Mouse (Mus musculus) kidney, embryonic 16.5 days (tissue): ENCODE measurements around the gene Pdgfd. TPM values are rescaled to one million over a fixed set of nuclear protein-coding genes. Genes with fewer than 3 reads are reported as not detected.

Experiments used
- ATAC-seq: fragments of 200-750 bp; cut with Nextera tagmentation; 2 replicates; pipeline ENCODE4 v1.8.0; 2017; ENCODE audit warnings: moderate TSS enrichment; ENCODE audit not compliant: low FRiP score, low TSS enrichment
- H3K27ac ChIP-seq: fragments of 300-500 bp; sonication (generic); 2 replicates; pipeline ENCODE4 v1.5.1; 2014; ENCODE audit warnings: low read length
- H3K27me3 ChIP-seq: fragments of 300-500 bp; sonication (generic); 2 replicates; pipeline ENCODE4 v1.6.1; 2014; ENCODE audit warnings: low read length, control low read depth, mixed read lengths; ENCODE audit not compliant: insufficient read depth
- H3K36me3 ChIP-seq: fragments of 300-500 bp; sonication (generic); 2 replicates; pipeline ENCODE4 v1.6.1; 2014; ENCODE audit warnings: low read length, control low read depth, mixed read lengths; ENCODE audit not compliant: insufficient read depth
- H3K4me1 ChIP-seq: fragments of 300-500 bp; sonication (generic); 2 replicates; pipeline ENCODE4 v1.6.1; 2014; ENCODE audit warnings: low read length, control low read depth, mixed read lengths; ENCODE audit not compliant: insufficient read depth
- H3K4me2 ChIP-seq: fragments of 300-500 bp; sonication (generic); replicated peaks from 2 replicates; pipeline ENCODE4 v1.6.1; 2014; ENCODE audit warnings: low read depth, low read length
- H3K4me3 ChIP-seq: fragments of 300-500 bp; sonication (generic); 2 replicates; pipeline ENCODE4 v1.5.1; 2014; ENCODE audit warnings: mild to moderate bottlenecking, low read length
- H3K9ac ChIP-seq: fragments of 300-500 bp; sonication (generic); replicated peaks from 2 replicates; pipeline ENCODE4 v1.6.1; 2014; ENCODE audit warnings: low read length
- H3K9me3 ChIP-seq: fragments of 300-500 bp; sonication (generic); 2 replicates; pipeline ENCODE4 v1.6.1; 2016; ENCODE audit warnings: low read length, control low read depth
- WGBS: fragments of 180-500 bp; shearing (Covaris S2); extraction: QIAGEN DNeasy Blood & Tissue Kit; methylation state at CpG from one replicate; pipeline ENCODE4 v1.1.7; 2014; 5-methylcytosine and 5-hydroxymethylcytosine counted together
- polyA plus RNA-seq: library from polyadenylated mRNA; unstranded; fragments of >200 nt; fragmentation: Nextera tagmentation; extraction: Ambion mirVana; gene quantifications from 2 replicates; pipeline ENCODE4 v1.2.1, GENCODE M21; 2015

The Pdgfd gene
- polyA plus RNA-seq, 1 experiment from 2014 or later, result 20.4 TPM

- Histone ChIP-seq H3K4me1 (0 out of 2 replicates have a peak, but pooled peaks cover 5% of the 10 kb centered on the region), H3K27me3 (no peaks in the 10 kb centered on the region), H3K4me3 (no peak overlapping the region), H3K9me3 (no peaks in the 10 kb centered on the region), H3K36me3 (no peaks in the 10 kb centered on the region), H3K9ac (no peak overlapping the region), H3K27ac (no peak overlapping the region), H3K4me2 (no peak overlapping the region)
- 60% methylated on average over 1 of the region's 1 CpGs for WGBS
- ATAC-seq, result no peak
Observed at GRCm38 (mm10) chr9:6339394-6339793, 171.0 kb downstream of the Pdgfd start.

- Histone ChIP-seq H3K9me3 (no peaks in the 10 kb centered on the region), H3K4me3 (no peak overlapping the region), H3K27me3 (no peaks in the 10 kb centered on the region), H3K9ac (no peak overlapping the region), H3K36me3 (no peaks in the 10 kb centered on the region), H3K4me1 (peaks cover 5% of the 10 kb centered on the region; the same call in 1 of the 2 replicates), H3K4me2 (no peak overlapping the region), H3K27ac (no peak overlapping the region)
- ATAC-seq, result peak; percentile 57; the same call in 1 of the 2 replicates
Observed at GRCm38 (mm10) chr9:6340750-6341149, 172.4 kb downstream of the Pdgfd start.

GRCm38 (mm10) chr9:6342854-6343253 lies 174.5 kb downstream of the Pdgfd start:
- Histone ChIP-seq H3K4me3 (no peak overlapping the region), H3K27me3 (no peaks in the 10 kb centered on the region), H3K27ac (no peak overlapping the region), H3K4me2 (no peak overlapping the region), H3K9me3 (no peaks in the 10 kb centered on the region), H3K4me1 (peaks cover 5% of the 10 kb centered on the region; the same call in 1 of the 2 replicates), H3K36me3 (no peaks in the 10 kb centered on the region), H3K9ac (no peak overlapping the region)
- ATAC-seq, result no peak
- WGBS, result 94% methylated on average over 10 of the region's 10 CpGs

GRCm38 (mm10) chr9:6344514-6344913 lies 176.1 kb downstream of the Pdgfd start:
- ATAC-seq, result no peak

GRCm38 (mm10) chr9:6344924-6345323 lies 176.5 kb downstream of the Pdgfd start:
- Histone ChIP-seq H3K4me3 (no peak overlapping the region), H3K9me3 (no peaks in the 10 kb centered on the region), H3K27me3 (no peaks in the 10 kb centered on the region), H3K36me3 (no peaks in the 10 kb centered on the region), H3K4me1 (peaks cover 5% of the 10 kb centered on the region; the same call in 1 of the 2 replicates), H3K9ac (no peak overlapping the region), H3K27ac (no peak overlapping the region), H3K4me2 (no peak overlapping the region)
- 48% methylated on average over 4 of the region's 4 CpGs for whole genome bisulfite sequencing
- ATAC-seq, result peak; percentile 77; the same call in 1 of the 2 replicates

More at GRCm38 (mm10) chr9:6344514-6344913, 176.1 kb downstream of the Pdgfd start:
- 37% methylated on average over 2 of the region's 2 CpGs for WGBS
- Histone ChIP-seq H3K27ac (no peak overlapping the region), H3K27me3 (no peaks in the 10 kb centered on the region), H3K36me3 (no peaks in the 10 kb centered on the region), H3K9ac (no peak overlapping the region), H3K4me1 (peaks cover 5% of the 10 kb centered on the region; the same call in 1 of the 2 replicates), H3K4me3 (no peak overlapping the region), H3K9me3 (no peaks in the 10 kb centered on the region), H3K4me2 (no peak overlapping the region)

GRCm38 (mm10) chr9:6345366-6345765 lies 177.0 kb downstream of the Pdgfd start:
- Histone ChIP-seq H3K27me3 (no peaks in the 10 kb centered on the region), H3K4me2 (no peak overlapping the region), H3K9ac (no peak overlapping the region), H3K4me1 (peaks cover 3% of the 10 kb centered on the region; the same call in 1 of the 2 replicates), H3K9me3 (no peaks in the 10 kb centered on the region), H3K4me3 (no peak overlapping the region), H3K27ac (no peak overlapping the region), H3K36me3 (no peaks in the 10 kb centered on the region)
- 32% methylated on average over 1 of the region's 1 CpGs for WGBS
- ATAC-seq, result no peak

GRCm38 (mm10) chr9:6353257-6353960 lies 185.0 kb downstream of the Pdgfd start:
- Histone ChIP-seq H3K9me3 (no peaks in the 10 kb centered on the region), H3K27me3 (no peaks in the 10 kb centered on the region), H3K27ac (no peak overlapping the region), H3K9ac (no peak overlapping the region), H3K36me3 (no peaks in the 10 kb centered on the region; the same call in 1 of the 2 replicates), H3K4me1 (no peaks in the 10 kb centered on the region), H3K4me2 (no peak overlapping the region), H3K4me3 (no peak overlapping the region)
- no peak for ATAC-seq
- WGBS, result 33% methylated on average over 1 of the region's 1 CpGs

GRCm38 (mm10) chr9:6360795-6361194 lies 192.4 kb downstream of the Pdgfd start:
- H3K4me1 ChIP-seq, result no peaks in the 10 kb centered on the region
- ATAC-seq, result no peak
- no peak overlapping the region for H3K9ac ChIP-seq
- no peaks in the 10 kb centered on the region for H3K36me3 ChIP-seq
- no peaks in the 10 kb centered on the region for H3K9me3 ChIP-seq
- WGBS, result 89% methylated on average over 2 of the region's 2 CpGs
- no peak overlapping the region for H3K27ac ChIP-seq
- no peak overlapping the region for H3K4me2 ChIP-seq
- no peaks in the 10 kb centered on the region for H3K27me3 ChIP-seq
- H3K4me3 ChIP-seq, result no peak overlapping the region

- 42% methylated on average over 1 of the region's 1 CpGs for WGBS
- no peak overlapping the region for H3K27ac ChIP-seq
Observed at GRCm38 (mm10) chr9:6366550-6366949, 198.2 kb downstream of the Pdgfd start.

GRCm38 (mm10) chr9:6401764-6402163 lies 233.4 kb downstream of the Pdgfd start:
- Histone ChIP-seq H3K27ac (no peak overlapping the region; the same call in 1 of the 2 replicates), H3K27me3 (no peaks in the 10 kb centered on the region), H3K4me2 (no peak overlapping the region), H3K4me3 (no peak overlapping the region), H3K9me3 (no peaks in the 10 kb centered on the region), H3K4me1 (peaks cover 6% of the 10 kb centered on the region; the same call in 1 of the 2 replicates), H3K9ac (no peak overlapping the region), H3K36me3 (no peaks in the 10 kb centered on the region)
- ATAC-seq, result peak; percentile 82
- 4% methylated on average over 1 of the region's 1 CpGs for WGBS

More at GRCm38 (mm10) chr9:6366550-6366949, 198.2 kb downstream of the Pdgfd start:
- no peak overlapping the region for H3K4me3 ChIP-seq
- no peaks in the 10 kb centered on the region for H3K27me3 ChIP-seq
- no peak overlapping the region for H3K4me2 ChIP-seq
- no peak overlapping the region for H3K9ac ChIP-seq
- no peak for ATAC-seq
- no peaks in the 10 kb centered on the region for H3K4me1 ChIP-seq
- no peaks in the 10 kb centered on the region for H3K9me3 ChIP-seq
- H3K36me3 ChIP-seq, result no peaks in the 10 kb centered on the region
